Mouse (Mus musculus) splenic B cell, adult 2 months (primary cell): ENCODE data around the gene Ywhae.
"Not testable (repeated sequence)": the region's sequence is repeated elsewhere in the genome, so short reads cannot be mapped to it uniquely, and the experiment has no call there.

ENCODE experiments used
- DNase-seq: peaks from one replicate; pipeline ENCODE4 v3.0.0-alpha.2; 2011; ENCODE audit warnings: low read depth, low spot score
- H3K27me3 ChIP-seq: 2 replicates; pipeline ENCODE4 v1.6.1; 2012; ENCODE audit warnings: mild to moderate bottlenecking, low read length, moderate library complexity, mixed read lengths; ENCODE audit not compliant: control insufficient read depth, poor library complexity, insufficient read depth, severe bottlenecking
- H3K36me3 ChIP-seq: 2 replicates; pipeline ENCODE4 v1.6.1; 2012; ENCODE audit warnings: mild to moderate bottlenecking, low read length, moderate library complexity, mixed read lengths; ENCODE audit not compliant: control insufficient read depth, poor library complexity, insufficient read depth, severe bottlenecking

The Ywhae gene

DNA sequence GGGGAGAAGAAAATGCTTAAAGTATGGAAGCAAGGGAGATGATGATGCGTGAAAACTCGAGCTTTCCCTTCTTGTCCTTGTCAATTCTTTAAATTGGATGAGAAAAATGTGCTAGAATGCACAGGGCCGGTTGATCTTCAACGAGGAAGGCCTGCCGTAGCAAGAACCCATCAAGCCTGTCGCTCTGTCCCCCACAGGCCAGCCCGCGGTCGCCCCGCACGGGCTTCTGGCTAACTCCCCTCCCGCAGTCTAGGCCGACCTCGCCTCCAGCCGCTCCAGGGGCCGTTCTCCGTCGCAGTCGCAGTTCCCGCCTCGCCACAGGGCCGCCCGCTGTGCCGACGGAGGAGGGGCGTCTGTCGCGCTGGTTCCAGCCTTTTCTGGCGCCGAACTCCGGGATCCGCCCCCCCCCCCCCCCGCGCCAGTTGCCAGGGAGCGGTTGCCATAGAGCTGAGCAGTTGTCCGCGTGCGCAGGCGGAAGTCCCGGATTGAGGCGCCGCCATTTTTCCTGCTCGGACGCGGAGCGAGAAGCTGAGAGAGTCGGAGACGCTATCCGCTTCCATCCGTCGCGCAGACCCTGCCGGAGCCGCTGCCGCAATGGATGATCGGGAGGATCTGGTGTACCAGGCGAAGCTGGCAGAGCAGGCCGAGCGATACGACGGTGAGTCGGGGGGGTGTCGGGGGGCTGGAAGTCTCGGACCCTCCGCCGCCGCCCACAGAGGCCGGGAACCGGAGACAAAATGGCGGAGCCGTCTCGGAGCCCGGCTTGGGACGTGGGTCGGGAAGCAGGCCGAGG is at the start of gene Ywhae:
Gene Ywhae (plus strand): TSS at position 436 of the 793 bp plus-strand sequence.
- DNase-seq: peak; percentile 89
- Histone ChIP-seq H3K27me3 (no peaks in the 10 kb centered on the region), H3K36me3 (peaks cover 2% of the 10 kb centered on the region; the same call in 1 of the 2 replicates)

- peak; percentile 29 for DNase-seq
- H3K36me3 ChIP-seq: no peaks in the 10 kb centered on the region; the same call in 1 of the 2 replicates
- no peaks in the 10 kb centered on the region for H3K27me3 ChIP-seq
Observed at GRCm38 (mm10) chr11:75684462-75684861, 48.2 kb upstream of the Ywhae start.

DNA sequence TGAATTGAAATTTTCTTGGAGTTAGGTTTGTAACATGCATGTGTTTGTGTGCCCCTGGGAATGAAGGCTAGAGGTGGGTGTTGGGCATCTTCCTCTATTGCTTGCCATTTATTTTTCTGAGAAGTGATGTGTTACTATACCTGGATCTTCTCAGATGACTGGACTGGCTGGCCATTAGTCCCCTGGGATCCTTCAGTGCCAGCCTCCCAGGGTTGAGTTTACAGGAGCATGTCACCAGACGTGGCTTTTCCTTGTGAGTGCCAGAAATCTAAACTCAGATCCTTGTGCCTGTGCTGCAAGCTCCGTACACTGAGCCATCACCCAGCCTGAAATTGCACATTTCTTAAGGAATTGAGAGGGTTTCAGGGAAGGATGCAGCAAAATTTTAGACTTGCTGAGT is 47.7 kb upstream of the Ywhae start:
- no peak for DNase-seq
- H3K36me3 ChIP-seq: no peaks in the 10 kb centered on the region; the same call in 1 of the 2 replicates
- no peaks in the 10 kb centered on the region for H3K27me3 ChIP-seq

- DNase-seq: no peak
- no peaks in the 10 kb centered on the region for H3K27me3 ChIP-seq
- no peaks in the 10 kb centered on the region; the same call in 1 of the 2 replicates for H3K36me3 ChIP-seq
Observed at GRCm38 (mm10) chr11:75687343-75687993, 45.2 kb upstream of the Ywhae start.

DNA sequence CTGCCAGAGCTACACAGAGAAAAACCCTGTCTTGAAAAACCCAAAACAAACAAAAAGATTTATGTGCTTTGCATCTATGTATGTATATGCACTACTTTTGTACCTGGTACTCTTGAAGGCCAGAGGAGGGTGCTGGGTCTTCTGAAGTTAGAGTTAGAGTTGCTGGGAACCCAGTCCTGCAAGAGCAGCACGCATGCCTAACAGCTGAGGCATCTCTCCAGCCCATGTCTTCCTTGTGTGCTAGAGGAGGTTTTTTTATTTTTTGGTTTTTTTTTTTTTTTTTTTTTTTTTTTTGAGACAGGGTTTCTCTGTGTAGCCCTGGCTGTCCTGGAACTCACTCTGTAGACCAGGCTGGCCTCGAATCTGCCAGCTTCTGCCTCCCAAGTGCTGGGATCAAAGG is 44.5 kb upstream of the Ywhae start:
- Histone ChIP-seq H3K27me3 (no peaks in the 10 kb centered on the region), H3K36me3 (no peaks in the 10 kb centered on the region; the same call in 1 of the 2 replicates)
- no peak for DNase-seq

- no peak for DNase-seq
- Histone ChIP-seq H3K27me3 (no peaks in the 10 kb centered on the region), H3K36me3 (no peaks in the 10 kb centered on the region; the same call in 1 of the 2 replicates)
Observed at GRCm38 (mm10) chr11:75689977-75690376, 42.7 kb upstream of the Ywhae start.

- no peak for DNase-seq
- H3K27me3 ChIP-seq: no peaks in the 10 kb centered on the region
- H3K36me3 ChIP-seq: no peaks in the 10 kb centered on the region; the same call in 1 of the 2 replicates
Observed at GRCm38 (mm10) chr11:75691047-75691446, 41.6 kb upstream of the Ywhae start.

- DNase-seq: no peak
- peaks cover 6% of the 10 kb centered on the region for H3K36me3 ChIP-seq
- H3K27me3 ChIP-seq: no peaks in the 10 kb centered on the region
Observed at GRCm38 (mm10) chr11:75693570-75693969, 39.1 kb upstream of the Ywhae start.

GRCm38 (mm10) chr11:75697464-75697863 is 35.2 kb upstream of the Ywhae start:
- DNase-seq, H3K27me3 ChIP-seq, H3K36me3 ChIP-seq: not testable (repeated sequence)

GRCm38 (mm10) chr11:75700557-75700956 is 32.1 kb upstream of the Ywhae start:
- H3K27me3 ChIP-seq: no peaks in the 10 kb centered on the region
- H3K36me3 ChIP-seq: peaks cover 9% of the 10 kb centered on the region

GRCm38 (mm10) chr11:75702761-75703160 is 29.9 kb upstream of the Ywhae start:
- no peak for DNase-seq
- 0 out of 2 replicates have a peak, but pooled peaks cover 3% of the 10 kb centered on the region for H3K36me3 ChIP-seq
- no peaks in the 10 kb centered on the region for H3K27me3 ChIP-seq

More at GRCm38 (mm10) chr11:75700557-75700956, 32.1 kb upstream of the Ywhae start:
- DNase-seq: no peak

- 0 out of 2 replicates have a peak, but pooled peaks cover 3% of the 10 kb centered on the region for H3K36me3 ChIP-seq
- no peak for DNase-seq
- H3K27me3 ChIP-seq: no peaks in the 10 kb centered on the region
Observed at GRCm38 (mm10) chr11:75703748-75704147, 28.9 kb upstream of the Ywhae start.

DNA sequence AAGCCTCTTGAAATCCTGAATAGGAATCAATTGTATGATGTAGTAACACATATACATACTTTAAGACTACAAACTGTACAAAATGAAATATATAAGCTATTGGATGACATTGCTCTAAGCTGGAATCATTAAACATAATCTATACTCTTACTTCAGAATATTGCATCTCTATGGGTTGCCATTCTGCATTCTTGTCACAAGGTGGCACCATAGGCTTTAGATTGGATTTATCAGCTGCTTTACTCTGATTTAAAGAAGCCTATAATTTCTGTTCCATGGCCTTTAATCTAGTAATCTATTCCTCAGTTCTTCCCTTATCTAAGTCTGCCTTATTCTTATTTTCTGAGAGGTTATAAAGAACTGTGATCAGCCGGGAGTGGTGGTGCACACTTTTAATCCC is 18.7 kb upstream of the Ywhae start:
- H3K36me3 ChIP-seq: no peaks in the 10 kb centered on the region
- no peaks in the 10 kb centered on the region for H3K27me3 ChIP-seq
- DNase-seq: peak; percentile 74

DNA sequence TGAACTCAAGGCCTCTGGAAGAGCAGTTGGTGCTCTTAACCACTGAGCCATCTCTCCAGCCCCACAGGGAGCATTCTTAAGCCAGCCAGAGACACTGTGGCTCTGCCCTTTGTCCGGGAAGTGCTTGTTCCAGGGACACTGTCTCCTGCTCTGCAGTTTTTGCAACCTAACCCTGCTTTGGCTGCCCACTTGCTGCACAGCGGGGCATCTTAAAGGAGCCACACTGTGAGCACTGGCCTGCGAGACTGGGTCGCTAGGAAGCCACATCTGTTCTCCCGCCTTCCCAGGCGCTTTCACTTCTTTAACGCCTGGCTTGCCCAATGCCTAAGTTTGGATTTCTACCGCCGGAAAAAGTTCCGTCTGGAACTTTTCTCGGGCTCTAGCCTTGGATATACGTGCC is 17.1 kb upstream of the Ywhae start:
- no peak for DNase-seq
- Histone ChIP-seq H3K27me3 (no peaks in the 10 kb centered on the region), H3K36me3 (no peaks in the 10 kb centered on the region)

GRCm38 (mm10) chr11:75716661-75717325 is 15.9 kb upstream of the Ywhae start:
- no peak for DNase-seq
- H3K36me3 ChIP-seq: no peaks in the 10 kb centered on the region
- H3K27me3 ChIP-seq: no peaks in the 10 kb centered on the region
